Mouse (Mus musculus) limb, embryonic 14.5 days (tissue): ENCODE results near the gene Stx18. TPM values are rescaled to one million over a fixed set of nuclear protein-coding genes. Genes with fewer than 3 reads are reported as not detected.
A peak's percentile ranks its signal among the peaks of the same experiment; 100 is the strongest.

Source experiments
- ATAC-seq: fragments of 200-750 bp; cut with Nextera tagmentation; 2 replicates; pipeline ENCODE4 v1.8.0; 2017; ENCODE audit warnings: low read depth, moderate number of reproducible peaks, moderate TSS enrichment; ENCODE audit not compliant: low FRiP score
- DNase-seq: peaks from one replicate; pipeline ENCODE4 v3.0.0-alpha.2; 2015; ENCODE audit warnings: low spot score
- H3K27ac ChIP-seq: fragments of 300-500 bp; sonication (generic); replicated peaks from 2 replicates; pipeline ENCODE4 v1.5.1; 2014; ENCODE audit warnings: low read depth, mild to moderate bottlenecking, low read length, moderate library complexity, mixed read lengths
- H3K27me3 ChIP-seq: fragments of 300-500 bp; sonication (generic); 2 replicates; pipeline ENCODE4 v1.6.1; 2014; ENCODE audit warnings: low read length, mixed read lengths; ENCODE audit not compliant: control insufficient read depth, insufficient read depth
- H3K36me3 ChIP-seq: fragments of 300-500 bp; sonication (generic); 2 replicates; pipeline ENCODE4 v1.6.1; 2014; ENCODE audit warnings: mild to moderate bottlenecking, low read length, moderate library complexity, mixed read lengths; ENCODE audit not compliant: control insufficient read depth, insufficient read depth
- H3K4me1 ChIP-seq: fragments of 300-500 bp; sonication (generic); 2 replicates; pipeline ENCODE4 v1.6.1; 2014; ENCODE audit warnings: antibody characterized with exemption, low read length, mixed read lengths; ENCODE audit not compliant: control insufficient read depth, insufficient read depth
- H3K4me2 ChIP-seq: fragments of 300-500 bp; sonication (generic); replicated peaks from 2 replicates; pipeline ENCODE4 v1.6.1; 2014; ENCODE audit warnings: low read depth, mild to moderate bottlenecking, low read length, moderate library complexity; ENCODE audit not compliant: severe bottlenecking
- H3K4me3 ChIP-seq: fragments of 300-500 bp; sonication (generic); replicated peaks from 2 replicates; pipeline ENCODE4 v1.5.1; 2014; ENCODE audit warnings: low read length
- H3K9ac ChIP-seq: fragments of 300-500 bp; sonication (generic); 2 replicates; pipeline ENCODE4 v1.6.1; 2014; ENCODE audit warnings: mild to moderate bottlenecking, low read depth, low read length, moderate library complexity; ENCODE audit not compliant: severe bottlenecking
- H3K9me3 ChIP-seq: fragments of 300-500 bp; sonication (generic); 2 replicates; pipeline ENCODE4 v1.6.1; 2016; ENCODE audit warnings: low read length; ENCODE audit not compliant: control insufficient read depth
- POLR2A ChIP-seq: fragments of 200-500 bp; IDR thresholded peaks from 2 replicates; pipeline ENCODE4 v1.8.0; 2012; ENCODE audit warnings: inconsistent platforms, mild to moderate bottlenecking, moderate library complexity, borderline replicate concordance; ENCODE audit not compliant: insufficient read depth, insufficient read length; ENCODE audit errors: extremely low read depth
- WGBS: fragments of 180-500 bp; shearing (Covaris S2); extraction: QIAGEN DNeasy Blood & Tissue Kit; methylation state at CpG from one replicate; pipeline ENCODE4 v1.1.7; 2014; 5-methylcytosine and 5-hydroxymethylcytosine counted together
- polyA plus RNA-seq, 2 experiments: library from polyadenylated mRNA; depleted of rRNA in 1 of 2; stranded (reverse) in 1 of 2; unstranded in 1 of 2; fragments of >200 nt; fragmentation: Nextera tagmentation in 1 of 2; extraction: Ambion mirVana in 1 of 2; gene quantifications; 2 replicates each; pipeline versions ENCODE4 v1.2.1 to v1.2.3; 2012 to 2014

Gene Stx18
- polyA plus RNA-seq, 2 experiments = 43.1 to 52.3 TPM

- DNase-seq = no peak
- Histone ChIP-seq H3K9ac (peak overlapping the region; percentile 68), H3K4me2 (peak overlapping the region; percentile 57), H3K4me3 (peak overlapping the region; percentile 74), H3K9me3 (no peaks in the 10 kb centered on the region), H3K27ac (no peak overlapping the region), H3K27me3 (no peaks in the 10 kb centered on the region), H3K4me1 (0 out of 2 replicates have a peak, but pooled peaks cover 6% of the 10 kb centered on the region), H3K36me3 (0 out of 2 replicates have a peak, but pooled peaks cover 6% of the 10 kb centered on the region)
- TF ChIP-seq POLR2A = no peak
- ATAC-seq = no peak
- 19% methylated on average over 9 of the region's 9 CpGs for WGBS
Observed at GRCm38 (mm10) chr5:38038274-38038673, 268 bp upstream of the Stx18 start.

GRCm38 (mm10) chr5:38039796-38040195, 1.3 kb downstream of the Stx18 start:
- peak overlapping the region; percentile 68 for H3K9ac ChIP-seq

DNA sequence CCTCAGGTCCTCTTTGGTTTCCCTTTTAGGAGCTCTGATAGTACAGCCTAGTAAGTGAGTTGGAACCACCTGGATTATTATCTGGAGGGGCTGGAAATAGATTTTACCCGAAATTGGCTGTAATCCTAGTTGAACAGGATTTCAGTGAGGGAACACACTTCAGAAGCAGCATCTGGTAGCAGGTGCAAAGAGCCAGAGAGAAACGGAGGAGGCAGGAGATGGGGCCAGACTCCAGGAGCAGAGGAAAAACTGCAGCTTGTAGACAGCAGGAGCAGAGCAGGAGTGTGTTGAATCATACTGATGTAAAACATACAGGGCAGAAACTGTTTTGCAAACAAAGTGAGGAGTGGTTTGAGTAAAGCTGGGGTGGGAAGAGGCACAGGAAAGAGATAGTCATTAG, 6.4 kb downstream of the Stx18 start:
- no peak for ATAC-seq
- no peaks in the 10 kb centered on the region for H3K9me3 ChIP-seq
- H3K27me3 ChIP-seq = no peaks in the 10 kb centered on the region
- H3K9ac ChIP-seq = no peak overlapping the region
- TF ChIP-seq POLR2A = no peak
- H3K27ac ChIP-seq = no peak overlapping the region
- H3K36me3 ChIP-seq = peaks cover 6% of the 10 kb centered on the region; the same call in 1 of the 2 replicates
- 50% methylated on average over 2 of the region's 2 CpGs for WGBS
- no peak for DNase-seq
- H3K4me1 ChIP-seq = 0 out of 2 replicates have a peak, but pooled peaks cover 3% of the 10 kb centered on the region
- no peak overlapping the region for H3K4me2 ChIP-seq
- H3K4me3 ChIP-seq = no peak overlapping the region

More at GRCm38 (mm10) chr5:38039796-38040195, 1.3 kb downstream of the Stx18 start:
- TF ChIP-seq POLR2A = no peak
- Histone ChIP-seq H3K27ac (no peak overlapping the region), H3K27me3 (no peaks in the 10 kb centered on the region), H3K4me1 (0 out of 2 replicates have a peak, but pooled peaks cover 5% of the 10 kb centered on the region), H3K36me3 (0 out of 2 replicates have a peak, but pooled peaks cover 6% of the 10 kb centered on the region), H3K9me3 (no peaks in the 10 kb centered on the region), H3K4me3 (peak overlapping the region; percentile 74), H3K4me2 (peak overlapping the region; percentile 57)
- 23% methylated on average over 9 of the region's 9 CpGs for WGBS
- DNase-seq (no peak), ATAC-seq (no peak)

DNA sequence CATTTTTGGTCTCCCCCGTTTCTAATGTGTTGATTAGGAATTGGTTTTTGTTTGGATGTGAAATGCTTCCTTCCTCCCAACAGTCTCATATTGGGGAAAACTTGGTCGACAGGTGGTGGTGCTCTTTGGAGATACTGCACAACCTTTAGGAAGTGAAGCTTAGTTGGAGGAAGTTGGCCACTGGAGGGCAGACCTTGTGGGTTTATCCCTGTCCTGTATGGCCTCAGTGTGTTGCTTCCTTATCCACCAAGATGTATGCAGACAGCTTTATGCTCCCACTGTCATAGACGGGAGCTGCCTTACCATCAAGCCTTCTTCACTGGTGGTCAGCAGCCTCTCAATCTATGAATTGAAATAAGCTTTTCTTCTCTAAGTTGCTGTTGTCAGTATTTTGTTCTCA, 9.6 kb downstream of the Stx18 start:
- no peak overlapping the region for H3K4me2 ChIP-seq
- TF ChIP-seq POLR2A = no peak
- H3K27ac ChIP-seq = no peak overlapping the region
- H3K9ac ChIP-seq = no peak overlapping the region
- WGBS = 46% methylated on average over 3 of the region's 3 CpGs
- H3K27me3 ChIP-seq = no peaks in the 10 kb centered on the region
- no peaks in the 10 kb centered on the region for H3K4me1 ChIP-seq
- DNase-seq (no peak), ATAC-seq (no peak)
- no peaks in the 10 kb centered on the region; the same call in 1 of the 2 replicates for H3K36me3 ChIP-seq
- H3K4me3 ChIP-seq = no peak overlapping the region
- H3K9me3 ChIP-seq = no peaks in the 10 kb centered on the region

GRCm38 (mm10) chr5:38061051-38061450, 22.5 kb downstream of the Stx18 start:
- H3K27ac ChIP-seq = no peak overlapping the region
- no peaks in the 10 kb centered on the region for H3K27me3 ChIP-seq
- ATAC-seq (no peak), DNase-seq (no peak)
- H3K4me3 ChIP-seq = no peak overlapping the region
- H3K4me1 ChIP-seq = peaks cover 35% of the 10 kb centered on the region
- H3K36me3 ChIP-seq = no peaks in the 10 kb centered on the region
- no peaks in the 10 kb centered on the region for H3K9me3 ChIP-seq
- no peak overlapping the region for H3K9ac ChIP-seq
- TF ChIP-seq POLR2A = no peak
- no peak overlapping the region for H3K4me2 ChIP-seq
- 38% methylated on average over 2 of the region's 2 CpGs for WGBS
